Mouse (Mus musculus) midbrain, embryonic 16.5 days (tissue): ENCODE data around the gene Slc48a1. TPM values are rescaled to one million over a fixed set of nuclear protein-coding genes. Genes with fewer than 3 reads are reported as not detected.

Source experiments
- ATAC-seq: fragments of 200-750 bp; cut with Nextera tagmentation; 2 replicates; pipeline ENCODE4 v1.8.0; 2017; ENCODE audit warnings: moderate TSS enrichment
- H3K27ac ChIP-seq: fragments of 300-500 bp; sonication (generic); 2 replicates; pipeline ENCODE4 v1.5.1; 2014; ENCODE audit warnings: mild to moderate bottlenecking, low read length, mixed read lengths
- H3K27me3 ChIP-seq: fragments of 300-500 bp; sonication (generic); 2 replicates; pipeline ENCODE4 v1.6.1; 2014; ENCODE audit warnings: low read depth, low read length, mixed read lengths; ENCODE audit not compliant: control insufficient read depth, insufficient read depth
- H3K36me3 ChIP-seq: fragments of 300-500 bp; sonication (generic); 2 replicates; pipeline ENCODE4 v1.6.1; 2014; ENCODE audit warnings: mild to moderate bottlenecking, low read length, moderate library complexity, mixed read lengths; ENCODE audit not compliant: control insufficient read depth, insufficient read depth
- H3K4me1 ChIP-seq: fragments of 300-500 bp; sonication (generic); 2 replicates; pipeline ENCODE4 v1.6.1; 2014; ENCODE audit warnings: mild to moderate bottlenecking, low read length, mixed read lengths; ENCODE audit not compliant: control insufficient read depth, insufficient read depth
- H3K4me2 ChIP-seq: fragments of 300-500 bp; sonication (generic); 2 replicates; pipeline ENCODE4 v1.6.1; 2014; ENCODE audit warnings: mild to moderate bottlenecking, low read length, mixed read lengths
- H3K4me3 ChIP-seq: fragments of 300-500 bp; sonication (generic); 2 replicates; pipeline ENCODE4 v1.5.1; 2014; ENCODE audit warnings: low read depth, mild to moderate bottlenecking, low read length, moderate library complexity, mixed read lengths
- H3K9ac ChIP-seq: fragments of 300-500 bp; sonication (generic); 2 replicates; pipeline ENCODE4 v1.6.1; 2014; ENCODE audit warnings: low read depth, low read length, mixed read lengths
- H3K9me3 ChIP-seq: fragments of 300-500 bp; sonication (generic); replicated peaks from 2 replicates; pipeline ENCODE4 v1.6.1; 2014; ENCODE audit warnings: mild to moderate bottlenecking, low read length, mixed read lengths; ENCODE audit not compliant: control insufficient read depth, poor library complexity, severe bottlenecking
- WGBS: fragments of 180-500 bp; shearing (Covaris S2); extraction: QIAGEN DNeasy Blood & Tissue Kit; methylation state at CpG from one replicate; pipeline ENCODE4 v1.1.7; 2014; 5-methylcytosine and 5-hydroxymethylcytosine counted together
- polyA plus RNA-seq: library from polyadenylated mRNA; unstranded; fragments of >200 nt; fragmentation: Nextera tagmentation; extraction: Ambion mirVana; gene quantifications from 2 replicates; pipeline ENCODE4 v1.2.1, GENCODE M21; 2015

The Slc48a1 gene
- polyA plus RNA-seq, 1 experiment from 2014 or later, result 100 TPM

- H3K9ac ChIP-seq, result no peak overlapping the region
- peaks cover 5% of the 10 kb centered on the region; the same call in 1 of the 2 replicates for H3K4me1 ChIP-seq
- 88% methylated on average over 4 of the region's 4 CpGs for WGBS
Observed at GRCm38 (mm10) chr15:97748964-97749363, 29.4 kb upstream of the Slc48a1 start.

DNA sequence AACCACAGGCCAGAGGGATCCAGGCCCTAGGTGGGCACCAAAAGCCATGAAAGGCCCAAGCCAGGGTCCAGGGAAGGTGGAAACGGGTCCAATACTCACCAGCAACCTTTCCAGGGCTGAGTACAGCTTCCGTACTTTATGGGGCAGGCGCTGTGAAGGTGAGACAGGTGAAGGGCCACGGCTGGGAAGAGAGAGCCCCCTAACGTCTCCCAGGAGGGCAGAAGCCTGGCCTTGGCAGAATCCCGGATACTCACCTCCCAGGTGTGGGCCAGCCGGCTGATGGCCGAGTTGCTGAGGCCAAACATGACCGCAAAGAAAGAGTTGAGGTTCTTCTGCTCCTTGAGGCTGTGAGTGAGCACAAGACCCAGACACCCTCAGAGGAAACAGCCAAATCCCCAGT is 28.9 kb upstream of the Slc48a1 start:
- Histone ChIP-seq H3K9ac (no peak overlapping the region), H3K4me1 (peaks cover 5% of the 10 kb centered on the region; the same call in 1 of the 2 replicates), H3K4me2 (no peak overlapping the region), H3K4me3 (no peak overlapping the region), H3K36me3 (no peaks in the 10 kb centered on the region; the same call in 1 of the 2 replicates), H3K27ac (no peak overlapping the region), H3K27me3 (no peaks in the 10 kb centered on the region), H3K9me3 (no peaks in the 10 kb centered on the region)
- 95% methylated on average over 9 of the region's 9 CpGs for WGBS
- ATAC-seq, result no peak

More at GRCm38 (mm10) chr15:97748964-97749363, 29.4 kb upstream of the Slc48a1 start:
- Histone ChIP-seq H3K9me3 (no peaks in the 10 kb centered on the region), H3K4me2 (no peak overlapping the region), H3K36me3 (no peaks in the 10 kb centered on the region; the same call in 1 of the 2 replicates), H3K4me3 (no peak overlapping the region), H3K27me3 (no peaks in the 10 kb centered on the region), H3K27ac (no peak overlapping the region)
- ATAC-seq, result no peak

DNA sequence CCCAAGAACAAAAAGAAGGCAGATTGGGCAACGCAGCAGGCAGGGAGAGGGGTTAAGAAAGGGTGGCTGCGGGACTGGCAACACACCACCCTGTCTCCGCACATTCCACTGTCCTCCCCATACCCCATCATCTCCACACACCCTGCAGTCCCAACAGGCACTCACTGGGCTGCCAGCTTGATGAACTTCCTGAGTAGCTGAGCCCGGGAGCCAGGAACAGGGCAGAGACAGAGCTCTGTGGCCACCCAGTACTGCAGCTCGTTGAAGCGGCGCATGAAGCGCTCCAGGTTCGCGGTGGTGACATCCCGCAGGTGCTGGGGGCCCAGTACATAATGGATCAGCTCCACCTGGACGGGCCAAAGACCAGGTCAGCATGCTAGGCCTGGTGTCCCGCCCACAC is 28.5 kb upstream of the Slc48a1 start:
- H3K27ac ChIP-seq, result no peak overlapping the region
- no peak; the same call in 1 of the 2 replicates for ATAC-seq

DNA sequence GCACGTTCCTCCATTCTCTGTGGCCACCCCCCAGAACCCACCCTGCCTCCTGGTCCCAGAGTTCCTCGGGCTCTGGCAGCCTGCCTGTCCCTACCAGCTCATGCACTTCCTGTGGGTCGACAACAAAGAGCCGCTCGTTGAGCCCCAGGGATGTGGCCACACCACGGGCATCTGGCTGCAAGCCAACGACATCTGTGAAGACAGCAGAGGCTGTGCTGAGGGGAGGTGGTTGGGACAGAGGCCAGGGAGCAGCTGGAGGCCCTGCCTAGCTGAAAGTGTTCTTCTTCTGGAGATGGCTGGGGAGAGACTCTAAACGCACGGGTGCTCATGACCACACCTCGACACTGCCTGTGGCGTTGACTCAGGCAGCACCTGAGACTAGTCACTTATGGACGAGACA is 27.6 kb upstream of the Slc48a1 start:
- WGBS, result 24% methylated on average over 12 of the region's 12 CpGs
- Histone ChIP-seq H3K27me3 (no peaks in the 10 kb centered on the region), H3K9me3 (no peaks in the 10 kb centered on the region), H3K4me1 (peaks cover 5% of the 10 kb centered on the region; the same call in 1 of the 2 replicates), H3K4me2 (no peak overlapping the region), H3K36me3 (no peaks in the 10 kb centered on the region; the same call in 1 of the 2 replicates), H3K27ac (peak overlapping the region; percentile 13; the same call in 1 of the 2 replicates), H3K4me3 (no peak overlapping the region), H3K9ac (no peak overlapping the region)
- ATAC-seq, result peak; percentile 76

More for the DNA sequence above, 28.5 kb upstream of the Slc48a1 start:
- Histone ChIP-seq H3K4me2 (no peak overlapping the region), H3K9me3 (no peaks in the 10 kb centered on the region), H3K4me3 (no peak overlapping the region), H3K9ac (no peak overlapping the region), H3K27me3 (no peaks in the 10 kb centered on the region), H3K36me3 (no peaks in the 10 kb centered on the region; the same call in 1 of the 2 replicates), H3K4me1 (peaks cover 5% of the 10 kb centered on the region; the same call in 1 of the 2 replicates)
- WGBS, result 87% methylated on average over 13 of the region's 13 CpGs

- H3K27me3 ChIP-seq, result no peaks in the 10 kb centered on the region
- no peaks in the 10 kb centered on the region for H3K9me3 ChIP-seq
- H3K4me3 ChIP-seq, result no peak overlapping the region
- no peak overlapping the region for H3K9ac ChIP-seq
- 87% methylated on average over 2 of the region's 2 CpGs for WGBS
- no peak overlapping the region for H3K27ac ChIP-seq
- ATAC-seq, result no peak
- H3K36me3 ChIP-seq, result no peaks in the 10 kb centered on the region
- peaks cover 5% of the 10 kb centered on the region; the same call in 1 of the 2 replicates for H3K4me1 ChIP-seq
- no peak overlapping the region for H3K4me2 ChIP-seq
Observed at GRCm38 (mm10) chr15:97751676-97752075, 26.6 kb upstream of the Slc48a1 start.

DNA sequence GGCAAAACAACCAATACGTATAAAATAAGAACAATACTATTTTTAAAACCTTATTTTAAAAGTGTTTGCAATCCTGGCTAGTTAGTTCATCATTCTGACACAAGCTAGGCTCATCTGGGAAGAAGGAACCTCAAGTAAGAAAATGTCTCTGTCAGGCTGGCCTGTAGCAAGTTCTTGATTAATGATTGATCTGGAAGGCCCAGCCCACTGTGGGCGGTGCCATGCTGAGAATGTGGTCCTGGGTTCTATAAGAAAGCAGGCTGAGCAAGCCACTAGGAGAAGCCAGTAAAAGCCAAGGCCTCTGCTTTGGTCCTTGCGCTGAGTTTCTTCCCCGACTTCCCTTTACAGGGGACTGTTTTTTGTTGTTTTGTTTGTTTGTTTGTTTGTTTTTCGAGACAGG is 25.8 kb upstream of the Slc48a1 start:
- no peak overlapping the region for H3K4me2 ChIP-seq
- WGBS, result 95% methylated on average over 5 of the region's 5 CpGs
- peaks cover 5% of the 10 kb centered on the region; the same call in 1 of the 2 replicates for H3K4me1 ChIP-seq
- no peaks in the 10 kb centered on the region for H3K27me3 ChIP-seq
- no peak for ATAC-seq
- no peaks in the 10 kb centered on the region for H3K9me3 ChIP-seq
- no peak overlapping the region for H3K4me3 ChIP-seq
- H3K27ac ChIP-seq, result no peak overlapping the region
- no peak overlapping the region for H3K9ac ChIP-seq
- H3K36me3 ChIP-seq, result no peaks in the 10 kb centered on the region

- Histone ChIP-seq H3K4me3 (no peak overlapping the region), H3K27me3 (no peaks in the 10 kb centered on the region), H3K9ac (no peak overlapping the region), H3K4me1 (peaks cover 5% of the 10 kb centered on the region; the same call in 1 of the 2 replicates), H3K4me2 (no peak overlapping the region), H3K36me3 (peaks cover 4% of the 10 kb centered on the region; the same call in 1 of the 2 replicates), H3K27ac (no peak overlapping the region), H3K9me3 (no peaks in the 10 kb centered on the region)
- no peak for ATAC-seq
- WGBS, result 69% methylated on average over 6 of the region's 6 CpGs
Observed at GRCm38 (mm10) chr15:97754476-97754875, 23.8 kb upstream of the Slc48a1 start.

DNA sequence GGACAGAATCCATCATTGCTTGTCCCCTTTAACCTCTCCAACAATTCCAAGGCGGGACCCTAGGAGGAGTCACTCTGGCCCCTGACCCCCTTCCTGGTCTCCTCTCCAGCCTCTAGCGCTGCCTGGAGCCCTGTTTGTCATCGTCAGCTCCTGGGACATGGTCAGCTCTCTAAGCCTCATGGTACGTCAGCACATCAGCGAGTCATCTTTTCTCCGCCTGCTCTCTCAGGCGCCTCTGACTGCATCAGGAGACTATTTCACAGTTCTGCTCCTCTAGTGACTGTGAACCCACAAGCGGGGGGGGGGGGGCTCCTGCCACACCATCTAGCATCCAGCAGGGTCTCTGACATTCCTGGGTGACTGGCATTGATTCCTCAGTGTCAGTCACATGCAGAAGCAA is 23.0 kb upstream of the Slc48a1 start:
- H3K4me2 ChIP-seq, result no peak overlapping the region
- no peak overlapping the region for H3K9ac ChIP-seq
- peaks cover 8% of the 10 kb centered on the region for H3K36me3 ChIP-seq
- H3K9me3 ChIP-seq, result no peaks in the 10 kb centered on the region
- H3K27me3 ChIP-seq, result no peaks in the 10 kb centered on the region
- H3K4me1 ChIP-seq, result peaks cover 5% of the 10 kb centered on the region; the same call in 1 of the 2 replicates
- no peak for ATAC-seq
- 42% methylated on average over 8 of the region's 8 CpGs for whole genome bisulfite sequencing
- no peak overlapping the region for H3K4me3 ChIP-seq
- H3K27ac ChIP-seq, result no peak overlapping the region

GRCm38 (mm10) chr15:97760006-97760405 is 18.3 kb upstream of the Slc48a1 start:
- no peak for ATAC-seq
- Histone ChIP-seq H3K36me3 (peaks cover 8% of the 10 kb centered on the region), H3K4me1 (no peaks in the 10 kb centered on the region; the same call in 1 of the 2 replicates), H3K27me3 (peaks cover 2% of the 10 kb centered on the region), H3K9me3 (no peaks in the 10 kb centered on the region), H3K27ac (no peak overlapping the region), H3K9ac (no peak overlapping the region), H3K4me3 (no peak overlapping the region), H3K4me2 (no peak overlapping the region)
- WGBS, result 89% methylated on average over 9 of the region's 9 CpGs
